Mouse (Mus musculus) kidney, embryonic 15.5 days (tissue): ENCODE measurements around the gene Clhc1. TPM values are rescaled to one million over a fixed set of nuclear protein-coding genes. Genes with fewer than 3 reads are reported as not detected.

ENCODE experiments used
- ATAC-seq: fragments of 200-750 bp; cut with Nextera tagmentation; replicated peaks from 2 replicates; pipeline ENCODE4 v1.8.0; 2017; ENCODE audit warnings: moderate TSS enrichment; ENCODE audit not compliant: low FRiP score
- H3K27ac ChIP-seq: fragments of 300-500 bp; sonication (generic); 2 replicates; pipeline ENCODE4 v1.5.1; 2015; ENCODE audit warnings: mild to moderate bottlenecking, inconsistent platforms
- H3K27me3 ChIP-seq: fragments of 300-500 bp; sonication (generic); 2 replicates; pipeline ENCODE4 v1.6.1; 2015; ENCODE audit warnings: inconsistent platforms
- H3K36me3 ChIP-seq: fragments of 300-500 bp; sonication (generic); 2 replicates; pipeline ENCODE4 v1.6.1; 2015; ENCODE audit warnings: inconsistent platforms
- H3K4me1 ChIP-seq: fragments of 300-500 bp; sonication (generic); 2 replicates; pipeline ENCODE4 v1.6.1; 2015; ENCODE audit warnings: inconsistent platforms
- H3K4me2 ChIP-seq: fragments of 300-500 bp; sonication (generic); 2 replicates; pipeline ENCODE4 v1.6.1; 2015; ENCODE audit warnings: moderate library complexity, mild to moderate bottlenecking, inconsistent platforms
- H3K4me3 ChIP-seq: fragments of 300-500 bp; sonication (generic); replicated peaks from 2 replicates; pipeline ENCODE4 v1.5.1; 2015; ENCODE audit warnings: mild to moderate bottlenecking, inconsistent platforms
- H3K9ac ChIP-seq: fragments of 300-500 bp; sonication (generic); 2 replicates; pipeline ENCODE4 v1.6.1; 2015; ENCODE audit warnings: mild to moderate bottlenecking, inconsistent platforms
- H3K9me3 ChIP-seq: fragments of 300-500 bp; sonication (generic); replicated peaks from 2 replicates; pipeline ENCODE4 v1.6.1; 2016; ENCODE audit warnings: inconsistent platforms
- WGBS: fragments of 180-500 bp; shearing (Covaris S2); methylation state at CpG from one replicate; pipeline ENCODE4 v1.1.7; 2015; ENCODE audit warnings: mixed read lengths; 5-methylcytosine and 5-hydroxymethylcytosine counted together
- polyA plus RNA-seq: library from polyadenylated mRNA; unstranded; fragments of >200 nt; fragmentation: Nextera tagmentation; extraction: Ambion mirVana; gene quantifications from 2 replicates; pipeline ENCODE4 v1.2.1, GENCODE M21; 2015

Gene Clhc1
- polyA plus RNA-seq, 1 experiment from 2014 or later, result not detected

- no peaks in the 10 kb centered on the region for H3K27me3 ChIP-seq
- H3K36me3 ChIP-seq, result no peaks in the 10 kb centered on the region
- no peak overlapping the region for H3K4me3 ChIP-seq
- 87% methylated on average over 3 of the region's 3 CpGs for WGBS
- ATAC-seq, result no peak
- no peak overlapping the region for H3K9ac ChIP-seq
- H3K9me3 ChIP-seq, result no peaks in the 10 kb centered on the region
- no peak overlapping the region for H3K4me2 ChIP-seq
- H3K4me1 ChIP-seq, result no peaks in the 10 kb centered on the region
- H3K27ac ChIP-seq, result no peak overlapping the region
These were observed 75.6 kb downstream of the Clhc1 start for GRCm38 (mm10) chr11:29623327-29623726.

DNA sequence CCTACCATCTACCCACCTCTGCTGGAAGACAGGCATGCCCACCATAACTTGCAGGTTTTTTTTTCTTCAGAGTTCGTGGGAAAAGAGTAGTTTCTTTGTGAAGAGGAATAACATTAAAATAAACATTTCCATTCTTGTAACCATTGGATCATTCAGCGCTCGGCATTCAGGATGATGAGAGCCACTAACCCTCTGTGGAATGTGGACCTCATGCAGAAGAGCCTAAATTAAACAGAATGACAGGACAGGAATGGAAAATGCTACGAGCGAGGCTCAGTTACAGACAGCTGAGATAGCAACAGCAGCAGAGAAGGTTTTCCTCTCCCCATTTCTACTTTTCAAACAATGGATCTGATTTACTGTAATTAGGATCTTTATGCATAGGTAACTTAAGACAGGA, 78.8 kb downstream of the Clhc1 start:
- ATAC-seq, result no peak
- no peaks in the 10 kb centered on the region for H3K9me3 ChIP-seq
- no peak overlapping the region for H3K4me3 ChIP-seq
- no peaks in the 10 kb centered on the region for H3K4me1 ChIP-seq
- H3K36me3 ChIP-seq, result no peaks in the 10 kb centered on the region
- no peak overlapping the region for H3K9ac ChIP-seq
- H3K4me2 ChIP-seq, result no peak overlapping the region
- 47% methylated on average over 5 of the region's 5 CpGs for WGBS
- H3K27ac ChIP-seq, result no peak overlapping the region
- H3K27me3 ChIP-seq, result no peaks in the 10 kb centered on the region

DNA sequence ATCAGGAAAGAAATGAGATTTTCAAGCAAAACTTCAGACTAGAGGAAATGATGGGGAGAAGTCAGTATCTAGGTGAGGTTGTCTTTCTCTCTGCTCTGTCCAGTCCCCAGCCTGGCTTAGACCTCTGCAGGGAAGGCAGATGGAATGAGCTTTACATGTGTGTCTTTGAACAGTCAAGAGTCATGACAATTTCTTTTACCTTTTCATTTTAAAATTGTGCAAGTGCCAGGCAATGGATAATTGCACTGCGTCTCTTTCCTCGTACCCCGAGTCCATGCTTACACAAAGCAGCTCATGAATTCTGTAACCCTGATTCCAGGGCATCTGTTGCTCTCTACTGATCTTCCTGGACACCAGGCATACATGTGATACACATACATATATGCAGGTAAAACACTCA, 80.0 kb downstream of the Clhc1 start:
- 0 out of 2 replicates have a peak, but pooled peaks cover 5% of the 10 kb centered on the region for H3K4me1 ChIP-seq
- no peaks in the 10 kb centered on the region for H3K9me3 ChIP-seq
- no peaks in the 10 kb centered on the region for H3K36me3 ChIP-seq
- H3K27ac ChIP-seq, result no peak overlapping the region
- H3K9ac ChIP-seq, result no peak overlapping the region
- no peak for ATAC-seq
- 89% methylated on average over 3 of the region's 3 CpGs for WGBS
- H3K4me3 ChIP-seq, result no peak overlapping the region
- H3K27me3 ChIP-seq, result no peaks in the 10 kb centered on the region
- H3K4me2 ChIP-seq, result no peak overlapping the region

Other genes with a start within 250 kb of the Clhc1 start
- gene Ccdc88a, start 174.3 kb upstream of the Clhc1 start, polyA plus RNA-seq, result 28.9 and 31.5 TPM in 2 replicates
- gene Prorsd1, start 32.9 kb upstream of the Clhc1 start, polyA plus RNA-seq, result 28.6 TPM in 2 replicates
- gene Mtif2, start 21.5 kb upstream of the Clhc1 start, polyA plus RNA-seq, result 47.0 and 50.7 TPM in 2 replicates
- 1,122 and 1,248 TPM in 2 replicates for gene Rps27a, start 159 bp downstream of the Clhc1 start, polyA plus RNA-seq
- 54.8 and 56.0 TPM in 2 replicates for gene Rtn4, start 145.0 kb downstream of the Clhc1 start, polyA plus RNA-seq